Mouse (Mus musculus): Measurements from ENCODE around the gene Erc2.
A peak's percentile ranks its signal among the peaks of the same experiment; 100 is the strongest.

Erc2 gene

GRCm38 (mm10) chr14:27948391-27948790, 326.2 kb downstream of the Erc2 start:
- DNase-seq, result peak; percentile 21

GRCm38 (mm10) chr14:27953814-27954213, 331.6 kb downstream of the Erc2 start:
- no peak for DNase-seq

GRCm38 (mm10) chr14:27956801-27957200, 334.6 kb downstream of the Erc2 start:
- peak; percentile 42 for DNase-seq

GRCm38 (mm10) chr14:27973701-27974100, 351.5 kb downstream of the Erc2 start:
- DNase-seq, result no peak

- DNase-seq, result no peak
Observed at GRCm38 (mm10) chr14:27975661-27976060, 353.4 kb downstream of the Erc2 start.

GRCm38 (mm10) chr14:27984758-27985157, 362.5 kb downstream of the Erc2 start:
- DNase-seq, result no peak

- DNase-seq, result no peak
Observed at GRCm38 (mm10) chr14:27985201-27985600, 363.0 kb downstream of the Erc2 start.

- no peak for DNase-seq
Observed at GRCm38 (mm10) chr14:27987422-27987821, 365.2 kb downstream of the Erc2 start.

- no peak for DNase-seq
Observed at GRCm38 (mm10) chr14:27998551-27998950, 376.3 kb downstream of the Erc2 start.

- DNase-seq, result peak; percentile 48
Observed at GRCm38 (mm10) chr14:28004023-28004422, 381.8 kb downstream of the Erc2 start.

- no peak for DNase-seq
Observed at GRCm38 (mm10) chr14:28010536-28011280, 388.5 kb downstream of the Erc2 start.

- DNase-seq, result no peak
Observed at GRCm38 (mm10) chr14:28023199-28023598, 401.0 kb downstream of the Erc2 start.

GRCm38 (mm10) chr14:28030870-28031269, 408.6 kb downstream of the Erc2 start:
- DNase-seq, result no peak

GRCm38 (mm10) chr14:28035013-28035412, 412.8 kb downstream of the Erc2 start:
- no peak for DNase-seq

GRCm38 (mm10) chr14:28043095-28043494, 420.9 kb downstream of the Erc2 start:
- DNase-seq, result peak; percentile 9

- DNase-seq, result peak; percentile 10
Observed at GRCm38 (mm10) chr14:28051646-28052045, 429.4 kb downstream of the Erc2 start.

- no peak for DNase-seq
Observed at GRCm38 (mm10) chr14:28057159-28057884, 435.1 kb downstream of the Erc2 start.

GRCm38 (mm10) chr14:28057885-28058860, 435.9 kb downstream of the Erc2 start:
- peak; percentile 64 for DNase-seq

GRCm38 (mm10) chr14:28060891-28061290, 438.7 kb downstream of the Erc2 start:
- no peak for DNase-seq

GRCm38 (mm10) chr14:28061649-28062375, 439.6 kb downstream of the Erc2 start:
- no peak for DNase-seq

GRCm38 (mm10) chr14:28068021-28068420, 445.8 kb downstream of the Erc2 start:
- no peak for DNase-seq

- no peak for DNase-seq
Observed at GRCm38 (mm10) chr14:28069826-28070225, 447.6 kb downstream of the Erc2 start.
